Mouse (Mus musculus): Measurements from ENCODE around the gene Arvcf. TPM values are rescaled to one million over a fixed set of nuclear protein-coding genes. Genes with fewer than 3 reads are reported as not detected.

Gene Arvcf
- polyA plus RNA-seq, 1 experiment from 2014 or later, result 26.6 TPM

DNA sequence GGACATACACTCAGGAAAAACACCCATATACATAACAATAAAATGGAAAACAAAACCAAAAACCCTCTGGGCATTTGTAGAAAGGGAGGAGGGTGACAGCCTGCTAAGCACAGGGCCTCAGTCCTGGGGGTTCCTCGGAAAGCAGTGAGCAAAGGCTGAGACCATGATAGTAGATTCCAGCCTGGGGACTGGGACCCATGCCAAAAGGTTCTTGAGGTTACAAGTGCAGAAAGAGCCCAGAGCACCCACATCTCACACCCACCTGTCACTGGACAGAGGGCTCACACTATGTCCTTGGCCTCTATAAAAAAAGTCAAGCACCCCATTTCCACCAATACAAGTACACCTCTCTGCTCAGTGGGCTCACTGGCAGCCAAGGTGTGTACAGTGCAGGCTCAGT is 19.5 kb upstream of the Arvcf start:
- no peak for ATAC-seq (replicated peaks; ENCODE audit: insufficient number of reproducible peaks, low FRiP score, low TSS enrichment, low read depth)
- 93% methylated on average over 1 of the region's 1 CpGs for WGBS
- DNase-seq (ENCODE audit: low spot score), result no peak
- Histone ChIP-seq H3K4me1 (ENCODE audit: control insufficient read depth, insufficient read depth, low read length) (no peaks in the 10 kb centered on the region), H3K27me3 (ENCODE audit: control insufficient read depth, insufficient read depth, low read length) (no peaks in the 10 kb centered on the region), H3K27ac (replicated peaks; ENCODE audit: low read depth, low read length) (no peak overlapping the region), H3K9me3 (replicated peaks; ENCODE audit: control insufficient read depth, low read length) (no peaks in the 10 kb centered on the region), H3K36me3 (replicated peaks; ENCODE audit: control insufficient read depth, insufficient read depth, low read depth, low read length) (no peaks in the 10 kb centered on the region), H3K9ac (replicated peaks; ENCODE audit: low read length) (no peak overlapping the region), H3K4me2 (ENCODE audit: low read depth, low read length) (no peak overlapping the region), H3K4me3 (ENCODE audit: low read depth, low read length) (no peak overlapping the region)

DNA sequence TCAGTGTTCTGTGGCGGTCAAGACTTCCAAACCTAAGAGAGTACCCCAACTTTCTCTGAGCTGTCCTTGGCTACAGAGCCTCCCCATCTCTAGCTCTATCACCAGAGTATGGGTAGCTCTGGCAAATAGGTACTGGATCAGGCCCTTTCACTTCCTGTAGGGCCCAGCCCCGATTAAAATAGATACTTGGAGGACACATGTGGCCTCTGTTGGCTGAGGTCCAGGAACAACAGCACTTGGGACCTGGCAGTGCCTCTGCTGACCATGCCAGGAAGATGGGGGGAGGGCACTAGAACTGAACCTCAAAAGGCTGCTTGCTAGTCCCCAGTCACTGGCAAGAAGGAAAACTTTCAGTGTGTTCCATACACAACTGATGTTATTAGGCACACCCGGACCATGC is 14.0 kb upstream of the Arvcf start:
- ATAC-seq (replicated peaks; ENCODE audit: insufficient number of reproducible peaks, low FRiP score, low TSS enrichment, low read depth), result no peak
- DNase-seq (ENCODE audit: low spot score), result no peak
- Histone ChIP-seq H3K4me1 (ENCODE audit: control insufficient read depth, insufficient read depth, low read length) (no peaks in the 10 kb centered on the region), H3K27ac (replicated peaks; ENCODE audit: low read depth, low read length) (no peak overlapping the region), H3K27me3 (ENCODE audit: control insufficient read depth, insufficient read depth, low read length) (no peaks in the 10 kb centered on the region), H3K9ac (replicated peaks; ENCODE audit: low read length) (no peak overlapping the region), H3K4me3 (ENCODE audit: low read depth, low read length) (no peak overlapping the region), H3K4me2 (ENCODE audit: low read depth, low read length) (no peak overlapping the region), H3K36me3 (replicated peaks; ENCODE audit: control insufficient read depth, insufficient read depth, low read depth, low read length) (no peaks in the 10 kb centered on the region), H3K9me3 (replicated peaks; ENCODE audit: control insufficient read depth, low read length) (no peaks in the 10 kb centered on the region)
- 83% methylated on average over 3 of the region's 3 CpGs for WGBS

DNA sequence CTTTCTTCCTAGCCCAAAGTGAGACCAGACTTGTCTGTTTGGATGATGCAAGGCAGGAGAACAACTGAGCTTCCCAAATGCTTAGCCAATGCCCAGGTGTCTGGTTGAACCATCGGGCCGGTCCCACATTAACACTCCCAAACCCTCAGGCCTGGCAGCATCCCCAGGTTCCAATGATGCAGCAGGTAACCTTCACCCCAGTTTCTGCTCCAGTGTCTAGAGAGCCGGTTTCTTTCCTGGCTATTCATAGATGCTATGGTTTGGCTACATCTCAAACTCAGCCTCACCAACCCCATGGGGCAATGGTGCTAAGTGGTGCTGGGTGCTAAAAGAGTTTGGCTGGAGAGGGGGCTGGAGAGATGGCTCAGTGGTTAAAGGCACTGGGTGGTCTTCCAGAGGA is 12.0 kb upstream of the Arvcf start:
- Histone ChIP-seq H3K4me1 (ENCODE audit: control insufficient read depth, insufficient read depth, low read length) (no peaks in the 10 kb centered on the region), H3K4me2 (ENCODE audit: low read depth, low read length) (no peak overlapping the region), H3K27me3 (ENCODE audit: control insufficient read depth, insufficient read depth, low read length) (no peaks in the 10 kb centered on the region), H3K4me3 (ENCODE audit: low read depth, low read length) (no peak overlapping the region), H3K9ac (replicated peaks; ENCODE audit: low read length) (no peak overlapping the region), H3K27ac (replicated peaks; ENCODE audit: low read depth, low read length) (no peak overlapping the region), H3K9me3 (replicated peaks; ENCODE audit: control insufficient read depth, low read length) (no peaks in the 10 kb centered on the region), H3K36me3 (replicated peaks; ENCODE audit: control insufficient read depth, insufficient read depth, low read depth, low read length) (no peaks in the 10 kb centered on the region)
- no peak for DNase-seq (ENCODE audit: low spot score)
- WGBS, result 95% methylated on average over 3 of the region's 3 CpGs
- ATAC-seq (replicated peaks; ENCODE audit: insufficient number of reproducible peaks, low FRiP score, low TSS enrichment, low read depth), result no peak

DNA sequence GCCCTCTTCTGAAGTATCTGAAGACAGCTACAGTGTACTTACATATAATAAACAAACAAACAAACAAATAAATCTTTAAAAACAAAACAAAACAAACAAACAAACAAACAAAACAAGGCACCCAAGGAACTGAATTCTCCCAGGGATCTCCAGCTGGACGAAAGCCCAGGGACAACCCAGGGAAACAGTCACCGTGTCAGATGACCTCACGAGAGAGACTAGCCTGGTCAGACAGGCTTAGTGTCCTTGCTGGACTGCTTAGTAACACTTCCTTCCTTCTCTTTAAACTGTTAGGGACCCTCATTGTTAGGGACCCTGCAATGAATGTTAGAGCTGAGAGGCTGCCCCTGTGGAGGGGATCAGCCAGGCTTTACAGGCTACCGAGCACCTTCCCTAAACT is 10.7 kb upstream of the Arvcf start:
- DNase-seq (ENCODE audit: low spot score) (no peak), ATAC-seq (replicated peaks; ENCODE audit: insufficient number of reproducible peaks, low FRiP score, low TSS enrichment, low read depth) (no peak)
- H3K4me2 ChIP-seq (ENCODE audit: low read depth, low read length), result no peak overlapping the region
- WGBS, result 90% methylated on average over 4 of the region's 4 CpGs
- no peaks in the 10 kb centered on the region for H3K36me3 ChIP-seq (replicated peaks; ENCODE audit: control insufficient read depth, insufficient read depth, low read depth, low read length)
- H3K27ac ChIP-seq (replicated peaks; ENCODE audit: low read depth, low read length), result no peak overlapping the region
- no peak overlapping the region for H3K9ac ChIP-seq (replicated peaks; ENCODE audit: low read length)
- no peaks in the 10 kb centered on the region for H3K27me3 ChIP-seq (ENCODE audit: control insufficient read depth, insufficient read depth, low read length)
- no peaks in the 10 kb centered on the region for H3K9me3 ChIP-seq (replicated peaks; ENCODE audit: control insufficient read depth, low read length)
- H3K4me3 ChIP-seq (ENCODE audit: low read depth, low read length), result no peak overlapping the region
- no peaks in the 10 kb centered on the region for H3K4me1 ChIP-seq (ENCODE audit: control insufficient read depth, insufficient read depth, low read length)

DNA sequence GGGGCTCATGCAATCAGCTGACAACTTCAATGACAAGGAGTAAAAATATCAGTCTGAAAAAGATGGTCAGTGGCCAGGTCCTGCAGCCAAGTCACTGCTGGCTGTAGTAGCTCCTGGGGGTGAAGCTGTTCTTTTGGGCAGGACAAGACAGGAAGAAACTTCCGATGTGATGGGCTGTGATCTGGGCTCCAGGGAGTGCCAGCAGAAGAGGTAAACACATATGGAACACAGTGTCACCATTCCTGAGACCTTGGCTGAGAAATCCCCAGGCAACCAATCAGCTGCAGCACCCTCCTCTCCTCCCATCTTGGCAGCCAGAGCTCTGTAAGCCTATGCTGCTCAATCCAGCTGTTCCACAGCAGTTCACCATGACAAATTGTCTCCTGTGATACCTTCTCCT is 8.1 kb upstream of the Arvcf start:
- Histone ChIP-seq H3K27ac (replicated peaks; ENCODE audit: low read depth, low read length) (no peak overlapping the region), H3K9me3 (replicated peaks; ENCODE audit: control insufficient read depth, low read length) (no peaks in the 10 kb centered on the region), H3K9ac (replicated peaks; ENCODE audit: low read length) (no peak overlapping the region), H3K4me2 (ENCODE audit: low read depth, low read length) (no peak overlapping the region), H3K4me1 (ENCODE audit: control insufficient read depth, insufficient read depth, low read length) (no peaks in the 10 kb centered on the region), H3K36me3 (replicated peaks; ENCODE audit: control insufficient read depth, insufficient read depth, low read depth, low read length) (no peaks in the 10 kb centered on the region), H3K27me3 (ENCODE audit: control insufficient read depth, insufficient read depth, low read length) (no peaks in the 10 kb centered on the region), H3K4me3 (ENCODE audit: low read depth, low read length) (no peak overlapping the region)
- WGBS, result 61% methylated on average over 1 of the region's 1 CpGs
- DNase-seq (ENCODE audit: low spot score), result no peak
- ATAC-seq (replicated peaks; ENCODE audit: insufficient number of reproducible peaks, low FRiP score, low TSS enrichment, low read depth), result no peak

DNA sequence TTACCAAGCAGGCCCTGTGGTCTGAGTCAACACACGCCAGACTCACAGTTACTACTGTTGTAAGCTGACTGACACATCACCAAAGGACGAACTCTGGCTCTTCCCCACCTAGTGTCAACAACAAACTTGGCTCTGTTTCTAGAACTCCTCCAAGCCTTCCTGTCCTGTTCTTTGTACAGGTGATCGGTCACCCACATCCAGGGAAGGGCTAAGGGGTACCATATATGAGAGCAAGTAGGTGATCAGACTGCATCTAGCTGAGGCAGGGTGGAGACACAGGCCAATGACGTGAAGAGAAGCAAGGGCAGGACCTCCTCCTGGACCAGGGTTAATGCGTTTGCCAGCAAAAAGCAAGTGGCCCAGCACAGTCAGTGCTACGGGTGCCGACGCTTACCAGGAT is 6.4 kb upstream of the Arvcf start:
- H3K9ac ChIP-seq (replicated peaks; ENCODE audit: low read length), result no peak overlapping the region
- no peak overlapping the region for H3K27ac ChIP-seq (replicated peaks; ENCODE audit: low read depth, low read length)
- no peak for ATAC-seq (replicated peaks; ENCODE audit: insufficient number of reproducible peaks, low FRiP score, low TSS enrichment, low read depth)
- no peak overlapping the region for H3K4me2 ChIP-seq (ENCODE audit: low read depth, low read length)
- no peak for DNase-seq (ENCODE audit: low spot score)
- H3K27me3 ChIP-seq (ENCODE audit: control insufficient read depth, insufficient read depth, low read length), result no peaks in the 10 kb centered on the region
- 90% methylated on average over 8 of the region's 8 CpGs for WGBS
- no peaks in the 10 kb centered on the region for H3K9me3 ChIP-seq (replicated peaks; ENCODE audit: control insufficient read depth, low read length)
- no peaks in the 10 kb centered on the region for H3K4me1 ChIP-seq (ENCODE audit: control insufficient read depth, insufficient read depth, low read length)
- H3K4me3 ChIP-seq (ENCODE audit: low read depth, low read length), result no peak overlapping the region
- no peaks in the 10 kb centered on the region for H3K36me3 ChIP-seq (replicated peaks; ENCODE audit: control insufficient read depth, insufficient read depth, low read depth, low read length)

DNA sequence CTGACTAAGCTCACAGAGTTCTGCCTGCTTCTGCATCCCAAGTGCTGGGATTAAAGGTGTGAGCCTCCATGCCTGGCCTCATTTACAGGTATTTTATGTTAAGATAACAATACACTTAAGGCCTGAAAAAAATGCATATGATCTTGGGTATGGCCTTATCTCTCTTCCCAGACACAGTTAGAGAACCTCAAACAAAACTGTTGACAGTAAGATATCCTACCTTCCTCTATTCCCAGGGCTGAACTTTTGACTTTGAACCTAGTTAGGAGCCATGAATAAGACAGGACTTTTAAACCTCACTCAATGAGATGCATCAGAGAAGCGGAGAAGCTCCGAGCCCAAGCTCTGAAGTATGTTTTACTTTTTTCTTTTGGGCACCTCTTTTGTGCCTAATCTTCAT is 5.9 kb upstream of the Arvcf start:
- Histone ChIP-seq H3K4me2 (ENCODE audit: low read depth, low read length) (no peak overlapping the region), H3K4me1 (ENCODE audit: control insufficient read depth, insufficient read depth, low read length) (no peaks in the 10 kb centered on the region), H3K4me3 (ENCODE audit: low read depth, low read length) (no peak overlapping the region), H3K27ac (replicated peaks; ENCODE audit: low read depth, low read length) (no peak overlapping the region), H3K27me3 (ENCODE audit: control insufficient read depth, insufficient read depth, low read length) (no peaks in the 10 kb centered on the region; the same call in 1 of the 2 replicates), H3K9me3 (replicated peaks; ENCODE audit: control insufficient read depth, low read length) (no peaks in the 10 kb centered on the region), H3K36me3 (replicated peaks; ENCODE audit: control insufficient read depth, insufficient read depth, low read depth, low read length) (no peaks in the 10 kb centered on the region), H3K9ac (replicated peaks; ENCODE audit: low read length) (no peak overlapping the region)
- no peak for DNase-seq (ENCODE audit: low spot score)
- 82% methylated on average over 2 of the region's 2 CpGs for WGBS
- ATAC-seq (replicated peaks; ENCODE audit: insufficient number of reproducible peaks, low FRiP score, low TSS enrichment, low read depth), result no peak

DNA sequence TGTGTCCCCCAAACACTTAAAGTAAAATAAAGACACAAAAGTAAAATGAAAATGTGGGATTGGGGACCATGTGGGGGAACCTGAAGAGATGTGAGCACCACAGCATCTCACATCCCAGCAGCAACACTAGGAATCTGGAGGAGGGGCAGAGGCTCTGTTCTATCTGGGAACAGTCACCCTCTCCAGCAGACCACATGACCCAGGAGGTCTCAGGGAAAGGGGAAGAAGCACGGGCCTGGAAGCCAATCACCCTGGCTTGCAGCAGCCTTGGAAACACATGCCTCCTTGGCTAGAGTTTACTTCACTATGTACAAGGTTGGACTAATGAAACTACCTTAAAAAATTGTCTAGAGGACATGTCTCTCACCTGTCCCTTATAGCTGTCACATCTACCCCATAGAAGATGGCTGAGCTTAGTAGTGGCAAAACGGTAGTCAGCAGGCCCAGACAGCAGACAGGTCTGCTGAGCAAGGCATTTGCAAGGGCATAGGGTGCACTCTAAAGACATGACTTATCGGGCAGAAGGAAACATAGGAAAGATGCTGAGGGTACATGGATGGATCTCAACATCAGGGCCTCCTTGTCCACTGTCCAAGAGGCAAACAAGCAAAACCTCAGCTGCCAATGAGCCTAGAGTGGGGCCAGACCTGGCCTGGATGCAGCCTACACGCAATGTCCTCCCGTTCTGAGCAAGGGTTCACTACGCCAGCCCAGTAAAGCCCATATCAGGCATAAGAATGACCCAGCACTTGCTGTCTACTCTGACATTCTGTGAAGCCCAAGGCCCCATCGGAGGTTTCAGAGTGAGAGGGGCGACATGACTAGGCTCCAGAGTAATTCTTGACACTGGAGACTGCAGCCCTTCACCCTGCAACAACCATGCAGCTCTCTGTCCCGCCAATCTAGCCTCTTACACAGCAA is 5.1 kb upstream of the Arvcf start:
- Histone ChIP-seq H3K9ac (replicated peaks; ENCODE audit: low read length) (peak overlapping the region; percentile 52), H3K36me3 (replicated peaks; ENCODE audit: control insufficient read depth, insufficient read depth, low read depth, low read length) (no peaks in the 10 kb centered on the region), H3K27me3 (ENCODE audit: control insufficient read depth, insufficient read depth, low read length) (no peaks in the 10 kb centered on the region; the same call in 1 of the 2 replicates), H3K9me3 (replicated peaks; ENCODE audit: control insufficient read depth, low read length) (no peaks in the 10 kb centered on the region), H3K4me2 (ENCODE audit: low read depth, low read length) (peak overlapping the region; percentile 61), H3K4me1 (ENCODE audit: control insufficient read depth, insufficient read depth, low read length) (no peaks in the 10 kb centered on the region), H3K4me3 (ENCODE audit: low read depth, low read length) (peak overlapping the region; percentile 56), H3K27ac (replicated peaks; ENCODE audit: low read depth, low read length) (no peak overlapping the region)
- DNase-seq (ENCODE audit: low spot score) (no peak), ATAC-seq (replicated peaks; ENCODE audit: insufficient number of reproducible peaks, low FRiP score, low TSS enrichment, low read depth) (0 out of 2 replicates have a peak, but pooled peaks have one; percentile 1)
- WGBS, result 41% methylated on average over 9 of the region's 9 CpGs
